Mouse (Mus musculus) Muller cell, postnatal 12 days (primary cell): ENCODE results near the gene Btbd11.
A peak's percentile ranks its signal among the peaks of the same experiment; 100 is the strongest.

ENCODE experiments used
- DNase-seq: peaks from one replicate; pipeline ENCODE4 v3.0.0-alpha.2; 2015; ENCODE audit errors: inconsistent ontology term

Gene Btbd11

GRCm38 (mm10) chr10:85475642-85476345 is 89.2 kb downstream of the Btbd11 start:
- no peak for DNase-seq

- no peak for DNase-seq
These were observed 93.5 kb downstream of the Btbd11 start for GRCm38 (mm10) chr10:85479959-85480625.

GRCm38 (mm10) chr10:85481106-85481505 is 94.5 kb downstream of the Btbd11 start:
- peak; percentile 50 for DNase-seq

GRCm38 (mm10) chr10:85482064-85482473 is 95.5 kb downstream of the Btbd11 start:
- DNase-seq, result peak; percentile 70

- DNase-seq, result no peak
These were observed 95.9 kb downstream of the Btbd11 start for GRCm38 (mm10) chr10:85482480-85482879.

- peak; percentile 67 for DNase-seq
These were observed 99.8 kb downstream of the Btbd11 start for GRCm38 (mm10) chr10:85486456-85486855.

GRCm38 (mm10) chr10:85492583-85492982 is 106.0 kb downstream of the Btbd11 start:
- no peak for DNase-seq

- no peak for DNase-seq
These were observed 109.7 kb downstream of the Btbd11 start for GRCm38 (mm10) chr10:85496358-85496757.

GRCm38 (mm10) chr10:85496981-85497380 is 110.4 kb downstream of the Btbd11 start:
- no peak for DNase-seq

GRCm38 (mm10) chr10:85497931-85498330 is 111.3 kb downstream of the Btbd11 start:
- no peak for DNase-seq

GRCm38 (mm10) chr10:85500573-85501155 is 114.0 kb downstream of the Btbd11 start:
- no peak for DNase-seq

GRCm38 (mm10) chr10:85501966-85502566 is 115.5 kb downstream of the Btbd11 start:
- DNase-seq, result no peak

- DNase-seq, result no peak
These were observed 116.0 kb downstream of the Btbd11 start for GRCm38 (mm10) chr10:85502656-85503055.

GRCm38 (mm10) chr10:85503453-85503852 is 116.8 kb downstream of the Btbd11 start:
- peak; percentile 77 for DNase-seq

GRCm38 (mm10) chr10:85507270-85508050 is 120.8 kb downstream of the Btbd11 start:
- no peak for DNase-seq

GRCm38 (mm10) chr10:85508193-85508794 is 121.7 kb downstream of the Btbd11 start:
- DNase-seq, result no peak

- no peak for DNase-seq
These were observed 122.4 kb downstream of the Btbd11 start for GRCm38 (mm10) chr10:85509000-85509399.

- DNase-seq, result no peak
These were observed 123.7 kb downstream of the Btbd11 start for GRCm38 (mm10) chr10:85510329-85510728.

- DNase-seq, result no peak
These were observed 126.2 kb downstream of the Btbd11 start for GRCm38 (mm10) chr10:85512808-85513207.

GRCm38 (mm10) chr10:85517223-85518110 is 130.9 kb downstream of the Btbd11 start:
- no peak for DNase-seq
